Mouse (Mus musculus): Measurements from ENCODE around the gene Tmem150a.

DNA sequence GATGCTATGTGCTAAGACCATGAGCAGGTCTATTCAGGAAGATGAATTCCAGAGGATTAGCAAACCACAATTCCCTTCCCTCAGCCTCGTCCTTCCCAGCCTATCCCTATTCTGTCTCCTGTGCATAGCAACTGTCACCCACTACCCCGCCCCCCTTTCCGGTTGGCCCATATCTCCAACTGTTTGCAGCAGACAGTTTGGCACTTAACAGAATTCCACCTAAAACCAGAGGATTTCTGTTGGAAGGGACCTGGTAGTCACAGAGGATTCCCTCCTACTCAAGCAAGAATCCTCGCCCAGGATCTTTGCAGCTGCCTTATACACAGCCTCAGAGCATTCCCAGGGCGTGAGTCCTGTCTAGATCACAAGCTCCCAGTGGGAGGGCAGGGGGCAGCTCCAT, 15.9 kb downstream of the Tmem150a start:
- no peak for TF ChIP-seq POLR2A (IDR thresholded peaks at IDR 0.05; ENCODE audit: borderline replicate concordance, insufficient read depth, low read length)
- TF ChIP-seq CTCF (IDR thresholded peaks at IDR 0.05; ENCODE audit: borderline replicate concordance, insufficient read depth, low read depth, low read length), result no peak

Measured in cerebellum, adult 2 months (tissue).